Mouse (Mus musculus) embryonic fibroblast, embryonic 13.5 days (primary cell): ENCODE results near the gene Hdac11. TPM values are rescaled to one million over a fixed set of nuclear protein-coding genes. Genes with fewer than 3 reads are reported as not detected.
A peak's percentile ranks its signal among the peaks of the same experiment; 100 is the strongest.

Experiments
- H3K27ac ChIP-seq: 2 replicates; pipeline ENCODE4 v1.5.1; 2012; ENCODE audit warnings: low read length, control low read depth, inconsistent platforms; ENCODE audit not compliant: insufficient read depth
- H3K4me1 ChIP-seq: 2 replicates; pipeline ENCODE4 v1.6.1; 2011; ENCODE audit warnings: low read length; ENCODE audit not compliant: control insufficient read depth, insufficient read depth
- H3K4me3 ChIP-seq: 2 replicates; pipeline ENCODE4 v1.5.1; 2011; ENCODE audit warnings: mild to moderate bottlenecking, control low read depth, low read length; ENCODE audit not compliant: insufficient read depth
- CTCF ChIP-seq: IDR thresholded peaks from 2 replicates; pipeline ENCODE4 v1.5.1; 2011; ENCODE audit warnings: mild to moderate bottlenecking, control low read depth, low read length, moderate library complexity, borderline replicate concordance; ENCODE audit not compliant: insufficient read depth
- POLR2A ChIP-seq: IDR thresholded peaks from 2 replicates; pipeline ENCODE4 v1.6.1; 2011; ENCODE audit warnings: low read depth, mild to moderate bottlenecking, control low read depth, low read length, moderate library complexity
- polyA plus RNA-seq: library from polyadenylated mRNA; stranded (reverse); fragments of >200 nt; gene quantifications from 2 replicates; pipeline ENCODE4 v1.2.4, GENCODE M21; 2011; ENCODE audit warnings: low read depth; ENCODE audit not compliant: missing spikeins, insufficient read length

The Hdac11 gene
- polyA plus RNA-seq, 1 experiment = 5.4 TPM

- no peak for TF ChIP-seq CTCF
- Histone ChIP-seq H3K27ac (peak overlapping the region; percentile 81), H3K4me3 (no peak overlapping the region), H3K4me1 (peaks cover 13% of the 10 kb centered on the region)
These were observed 36.5 kb downstream of the Hdac11 start for GRCm38 (mm10) chr6:91192851-91193545.

DNA sequence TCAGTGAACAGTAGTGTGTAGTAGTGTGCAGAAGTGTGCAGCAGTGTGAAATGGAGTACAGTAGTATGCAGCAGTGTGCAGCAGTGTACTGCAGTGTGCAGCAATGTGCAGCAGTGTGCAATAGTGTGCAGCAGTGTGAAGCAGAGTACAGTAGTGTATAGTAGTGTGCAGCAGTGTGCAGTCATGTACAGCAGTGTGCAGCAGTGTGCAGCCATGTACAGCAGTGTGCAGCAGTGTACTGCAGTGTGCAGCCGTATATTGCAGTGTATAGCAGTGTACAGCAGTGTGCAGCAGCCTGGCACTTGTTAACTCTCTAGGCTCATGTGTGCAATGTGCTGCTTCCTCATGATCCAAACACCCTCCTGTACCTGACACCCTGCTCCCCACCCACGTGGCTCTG lies 42.0 kb downstream of the Hdac11 start:
- no peak overlapping the region for H3K4me3 ChIP-seq
- no peak for TF ChIP-seq POLR2A
- TF ChIP-seq CTCF = no peak
- peaks cover 17% of the 10 kb centered on the region; the same call in 1 of the 2 replicates for H3K4me1 ChIP-seq
- no peak overlapping the region for H3K27ac ChIP-seq

GRCm38 (mm10) chr6:91200429-91201188 lies 44.1 kb downstream of the Hdac11 start:
- TF ChIP-seq POLR2A (no peak), CTCF (no peak)
- peaks cover 21% of the 10 kb centered on the region for H3K4me1 ChIP-seq
- H3K4me3 ChIP-seq = no peak overlapping the region
- H3K27ac ChIP-seq = peak overlapping the region; percentile 99

GRCm38 (mm10) chr6:91201881-91202341 lies 45.4 kb downstream of the Hdac11 start:
- TF ChIP-seq CTCF (no peak), POLR2A (peak; percentile 32; the same call in 1 of the 2 replicates)
- peaks cover 29% of the 10 kb centered on the region for H3K4me1 ChIP-seq
- H3K27ac ChIP-seq = peak overlapping the region; percentile 99
- H3K4me3 ChIP-seq = no peak overlapping the region

- TF ChIP-seq POLR2A = peak; percentile 34; the same call in 1 of the 2 replicates
- TF ChIP-seq CTCF = no peak
- Histone ChIP-seq H3K4me3 (no peak overlapping the region), H3K4me1 (peaks cover 29% of the 10 kb centered on the region), H3K27ac (peak overlapping the region; percentile 99)
These were observed 46.1 kb downstream of the Hdac11 start for GRCm38 (mm10) chr6:91202571-91202970.

GRCm38 (mm10) chr6:91205346-91205745 lies 48.9 kb downstream of the Hdac11 start:
- peak overlapping the region; percentile 87 for H3K27ac ChIP-seq
- peaks cover 43% of the 10 kb centered on the region for H3K4me1 ChIP-seq
- no peak for TF ChIP-seq POLR2A
- H3K4me3 ChIP-seq = no peak overlapping the region

DNA sequence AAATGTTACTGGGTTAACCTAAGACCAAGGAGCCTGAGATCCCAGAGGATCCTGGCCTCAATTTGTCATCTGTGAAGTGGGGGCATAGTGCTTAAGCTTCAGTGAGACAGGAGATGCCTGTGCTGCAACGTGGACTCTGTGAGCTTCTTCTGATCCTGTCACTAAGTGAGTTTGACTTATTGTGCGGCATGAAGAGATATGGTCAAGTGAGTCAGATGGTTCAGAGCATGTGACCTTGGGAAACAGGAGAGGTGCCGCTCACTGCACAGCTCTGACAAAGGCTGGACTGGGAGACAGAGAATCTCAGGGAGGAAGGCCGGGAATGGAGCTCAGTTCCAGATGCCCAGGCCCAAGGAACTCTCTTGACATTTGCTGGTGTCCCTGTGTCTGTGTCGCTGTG lies 49.3 kb downstream of the Hdac11 start:
- H3K27ac ChIP-seq = peak overlapping the region; percentile 87
- H3K4me1 ChIP-seq = peaks cover 44% of the 10 kb centered on the region
- TF ChIP-seq CTCF (no peak), POLR2A (no peak)
- no peak overlapping the region for H3K4me3 ChIP-seq

- TF ChIP-seq CTCF = no peak
- no peak for TF ChIP-seq POLR2A
- Histone ChIP-seq H3K4me1 (peaks cover 41% of the 10 kb centered on the region), H3K4me3 (no peak overlapping the region), H3K27ac (peak overlapping the region; percentile 87)
These were observed 51.0 kb downstream of the Hdac11 start for GRCm38 (mm10) chr6:91207491-91207890.

GRCm38 (mm10) chr6:91209780-91210179 lies 53.3 kb downstream of the Hdac11 start:
- H3K4me1 ChIP-seq = peaks cover 34% of the 10 kb centered on the region
- TF ChIP-seq CTCF (no peak), POLR2A (no peak)
- peak overlapping the region; percentile 71 for H3K27ac ChIP-seq
- no peak overlapping the region for H3K4me3 ChIP-seq

GRCm38 (mm10) chr6:91210852-91211251 lies 54.4 kb downstream of the Hdac11 start:
- Histone ChIP-seq H3K4me3 (no peak overlapping the region), H3K4me1 (peaks cover 28% of the 10 kb centered on the region), H3K27ac (peak overlapping the region; percentile 71)
- no peak; the same call in 1 of the 2 replicates for TF ChIP-seq POLR2A
- TF ChIP-seq CTCF = no peak

GRCm38 (mm10) chr6:91212155-91212554 lies 55.7 kb downstream of the Hdac11 start, which contains the start of gene Fbln2:
Gene Fbln2, plus strand, starts transcription at chr6:91212455.
- H3K4me1 ChIP-seq = peaks cover 30% of the 10 kb centered on the region
- peak within 1 kb of the TSS; percentile 75 for H3K4me3 ChIP-seq
- peak within 1 kb of the TSS; percentile 71 for H3K27ac ChIP-seq
